Mouse (Mus musculus): ENCODE measurements at regions not wholly inside any gene's neighbourhood (a gene's known extent, or its start where the extent isn't known, plus 50 kb on each side); places are given as distances from the start of the nearest gene placed in this dataset.

DNA sequence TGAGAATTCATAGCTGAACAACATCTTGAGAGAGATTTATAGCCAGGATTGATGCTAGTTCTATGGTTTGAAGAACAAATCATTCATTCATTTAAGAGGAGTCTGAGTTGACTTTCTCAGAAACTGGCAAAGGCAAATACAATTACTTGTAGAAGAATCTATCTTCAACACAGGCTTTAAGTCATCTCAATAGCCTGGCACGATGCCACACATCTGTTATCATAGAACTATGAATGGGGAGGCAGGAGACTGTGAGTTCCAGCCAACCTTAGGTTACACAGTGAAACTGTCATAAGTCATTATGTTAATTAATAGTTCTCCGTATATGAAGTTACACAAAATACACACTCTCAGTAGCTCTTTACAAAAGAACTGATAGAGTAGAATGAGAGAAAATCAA lies 231.9 kb upstream of the Impg1 start:
- DNase-seq (ENCODE audit: low spot score in 2 of 2): no peak

DNA sequence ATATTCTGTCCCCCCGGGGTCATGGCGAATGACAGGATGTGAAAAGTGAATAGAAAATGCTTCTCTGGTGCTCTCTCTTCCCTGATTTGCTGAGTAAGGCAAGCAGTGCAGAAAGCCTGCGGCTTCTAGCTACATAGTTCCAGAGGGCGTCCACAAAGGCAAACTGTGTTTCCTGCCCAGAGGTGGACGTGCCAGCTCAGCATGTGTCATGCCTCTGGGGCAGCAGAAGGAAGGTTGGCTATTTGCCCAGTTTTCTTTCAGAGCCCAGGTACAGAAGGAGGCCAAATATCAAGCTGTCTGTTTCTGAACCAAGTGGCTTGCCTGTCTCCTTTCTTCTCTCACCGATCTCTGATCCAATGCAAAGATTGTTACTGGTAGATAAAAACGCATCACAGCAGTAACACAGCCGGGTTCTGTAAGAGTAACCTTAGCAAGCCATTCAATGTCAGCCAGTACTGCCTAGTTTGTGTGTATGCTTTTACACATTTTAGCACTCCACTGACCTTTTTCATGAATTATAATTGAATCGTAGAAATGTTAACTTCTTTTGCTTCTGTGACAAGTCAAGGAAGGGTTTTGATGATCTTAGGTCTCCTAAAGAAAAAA lies 223.3 kb upstream of the Impg1 start:
- no peak for DNase-seq (ENCODE audit: low spot score in 2 of 2)

DNA sequence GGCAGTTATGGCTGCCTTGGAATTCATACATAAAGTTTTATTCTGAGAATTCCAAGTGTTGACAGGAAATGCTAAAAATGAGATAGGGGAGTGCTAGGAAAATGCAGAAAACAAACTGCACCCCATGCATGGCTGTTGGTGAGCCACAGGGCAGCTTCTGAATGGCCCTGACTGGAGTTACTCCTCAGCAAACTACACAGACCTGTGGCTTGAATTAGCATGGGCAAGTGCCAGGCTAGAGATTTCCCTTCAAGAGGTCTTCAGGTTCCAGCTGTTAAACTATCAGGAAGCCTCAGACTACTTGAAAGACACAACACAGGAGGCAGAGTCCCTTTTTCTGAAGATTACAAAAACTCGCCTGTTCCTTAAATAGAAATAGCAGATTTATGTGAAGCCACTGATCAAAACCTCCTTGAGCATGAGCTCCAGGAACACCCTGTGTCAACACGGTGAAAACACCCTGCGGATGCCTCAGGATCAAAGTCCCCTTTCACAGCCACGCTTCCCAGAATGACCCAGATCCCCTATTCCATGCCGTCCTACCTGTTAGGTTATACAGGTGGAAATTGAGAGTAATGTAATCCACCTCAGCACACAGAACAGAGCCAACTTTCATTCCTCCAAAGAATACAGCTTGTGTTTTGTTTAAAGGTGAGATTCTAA lies 217.9 kb upstream of the Impg1 start:
- DNase-seq (ENCODE audit: low spot score in 2 of 2): no peak

DNA sequence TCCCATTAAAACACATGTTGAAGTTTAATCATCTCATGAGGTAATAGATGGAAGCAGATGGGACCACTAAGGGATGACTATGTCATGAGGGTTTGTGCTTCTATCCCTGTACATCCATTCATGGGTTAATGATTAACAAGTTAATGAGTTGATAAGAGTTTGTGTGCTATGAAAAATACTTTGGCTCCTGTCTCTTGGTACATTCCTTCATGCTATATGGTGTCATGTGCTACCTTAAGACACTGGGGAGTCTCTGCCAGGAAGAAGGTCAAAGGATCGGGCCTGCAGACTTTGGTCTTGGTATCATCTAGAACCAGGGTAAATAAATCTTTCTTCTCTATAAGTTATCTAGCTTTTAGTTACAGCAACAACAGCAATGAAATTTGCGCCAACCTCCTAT lies 216.4 kb upstream of the Impg1 start:
- DNase-seq (ENCODE audit: low spot score in 2 of 2): no peak

DNA sequence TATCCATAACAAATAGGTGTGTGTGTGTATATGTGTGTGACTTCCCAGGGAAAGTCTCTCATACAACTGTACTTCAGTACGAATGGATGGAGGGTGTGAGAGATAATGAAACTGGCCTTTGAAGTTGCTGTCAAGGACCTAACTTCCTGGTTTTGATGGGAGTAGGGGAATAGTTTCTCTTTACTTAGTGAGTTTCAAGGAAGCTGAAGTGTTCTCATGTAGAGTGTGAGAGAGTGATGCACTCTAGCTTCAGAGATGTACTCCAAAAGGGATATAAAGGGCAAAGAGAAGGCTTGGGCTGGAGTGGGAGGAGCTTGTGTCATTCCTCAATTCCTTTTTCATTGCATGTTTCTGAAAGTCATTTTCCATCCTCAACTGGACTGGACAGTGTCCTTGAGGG lies 206.2 kb upstream of the Impg1 start:
- DNase-seq (ENCODE audit: low spot score in 2 of 2): no peak

DNA sequence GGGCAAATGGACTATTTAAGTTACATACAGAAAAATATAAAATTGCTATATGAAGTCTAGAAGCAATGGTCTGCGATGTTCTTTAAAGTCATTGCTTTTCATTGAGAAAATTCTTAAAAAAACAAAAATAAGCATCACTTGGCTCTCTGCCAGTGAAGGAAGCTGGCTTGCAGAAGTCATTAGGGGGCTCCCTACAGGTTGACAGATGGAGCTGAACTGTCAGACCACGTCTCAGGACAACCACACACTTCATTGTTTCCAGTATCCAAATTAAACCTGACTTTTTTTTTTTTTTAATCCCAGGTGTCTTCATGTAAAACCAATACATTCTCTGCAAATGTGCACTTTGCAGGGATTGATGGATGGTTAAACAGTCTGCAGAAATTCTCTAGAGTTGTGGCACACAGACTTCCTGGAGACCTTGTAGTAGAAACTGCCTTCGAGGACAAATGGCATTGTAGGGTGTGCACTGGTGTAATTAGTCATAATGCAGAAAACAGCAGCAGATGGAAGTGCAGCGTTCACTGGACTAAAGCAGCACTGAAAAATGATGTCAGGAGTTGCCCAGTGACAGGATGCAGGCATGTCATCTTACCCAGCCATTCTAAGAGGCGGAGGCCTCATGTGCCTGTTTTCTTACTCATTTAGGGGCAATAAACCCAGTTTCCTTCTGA lies 203.4 kb upstream of the Impg1 start:
- DNase-seq (ENCODE audit: low spot score in 2 of 2): no peak

DNA sequence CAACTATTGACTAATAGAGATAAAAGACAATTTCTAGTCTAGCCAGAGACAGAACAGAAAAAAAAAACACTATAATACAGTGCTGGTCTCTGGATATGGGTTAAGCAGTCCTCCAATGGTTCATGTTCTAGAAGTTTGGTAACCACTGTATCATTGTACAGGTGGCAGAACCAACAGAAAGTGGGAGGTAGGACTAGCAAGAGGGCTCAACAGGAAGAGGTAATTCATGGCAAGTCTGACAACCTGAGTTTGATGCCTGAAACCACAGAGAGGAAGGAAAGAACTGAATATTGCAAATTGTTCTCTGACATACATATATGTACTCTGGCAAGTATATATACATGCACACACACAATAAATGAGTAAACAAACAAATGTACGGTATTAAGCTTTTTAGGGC lies 193.5 kb upstream of the Impg1 start:
- DNase-seq (ENCODE audit: low spot score in 2 of 2): no peak

DNA sequence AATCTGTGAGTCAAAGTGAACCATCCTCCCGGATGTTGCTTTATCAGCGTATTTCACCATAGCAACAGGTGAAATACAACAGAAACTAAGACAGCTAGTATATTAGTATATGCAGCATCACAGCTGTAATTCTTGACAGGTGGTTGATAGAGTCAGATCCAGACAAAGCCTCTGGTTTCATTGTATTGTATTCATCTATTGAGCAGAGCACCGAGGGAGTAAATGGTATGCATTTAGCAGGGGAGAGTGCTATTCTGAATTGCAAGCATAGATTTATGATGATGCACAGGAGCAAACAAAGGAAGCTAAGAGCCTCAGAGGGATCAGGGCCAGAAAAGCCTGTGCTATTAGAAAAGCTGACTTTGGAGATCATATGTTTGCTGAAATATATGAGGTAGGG lies 149.8 kb upstream of the Impg1 start:
- no peak for DNase-seq (ENCODE audit: low spot score in 2 of 2)

DNA sequence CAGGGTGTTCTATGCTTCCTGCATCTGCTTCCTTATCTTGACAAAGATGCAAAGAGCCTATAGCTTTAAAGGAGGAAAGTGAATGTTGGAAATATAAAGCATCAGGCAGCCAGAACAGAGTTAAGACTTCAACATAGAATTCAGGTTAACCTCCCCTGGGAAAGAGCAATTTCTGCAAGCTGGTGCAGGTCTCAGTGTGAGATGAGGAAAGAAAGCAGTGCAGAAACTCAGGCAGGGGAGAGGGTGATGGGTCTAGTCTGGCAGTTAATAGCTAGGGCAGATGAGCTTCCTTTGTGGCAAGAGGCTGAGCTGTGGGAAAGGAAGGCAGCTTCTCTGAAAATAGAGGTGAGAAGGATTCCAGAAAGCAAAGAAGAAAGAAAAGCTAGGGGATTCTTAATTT lies 134.7 kb upstream of the Impg1 start:
- no peak for DNase-seq (ENCODE audit: low spot score in 2 of 2)

DNA sequence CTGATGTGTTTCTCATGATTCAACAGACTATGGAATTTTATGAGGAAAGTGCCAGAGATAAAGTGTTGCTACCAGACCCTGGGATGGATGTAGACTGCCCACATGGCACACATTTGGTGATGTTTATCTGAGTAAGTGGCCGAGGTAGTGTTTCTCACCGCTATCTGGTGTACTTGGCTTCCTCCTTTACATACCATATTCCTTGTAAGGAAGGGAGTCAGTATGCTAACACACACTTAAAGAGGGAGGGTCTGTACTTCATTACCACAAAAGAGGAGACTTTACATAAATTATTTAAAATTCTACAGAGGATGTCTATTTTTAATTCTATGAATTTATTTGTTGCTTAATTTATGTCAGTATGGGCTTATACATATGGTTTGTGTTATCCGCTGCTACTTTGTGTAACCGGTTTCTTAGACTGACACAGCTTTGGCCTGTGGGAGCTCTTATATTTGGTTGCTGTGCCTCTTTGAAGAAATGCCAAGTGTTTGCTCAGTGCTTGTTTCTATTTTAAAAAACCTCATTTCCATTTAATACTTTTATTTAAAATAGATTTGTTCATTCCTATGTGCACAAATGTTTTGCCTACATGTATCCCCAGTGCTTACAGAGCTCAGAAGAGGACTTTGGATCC lies 100.2 kb upstream of the Impg1 start:
- no peak for DNase-seq (ENCODE audit: low spot score in 2 of 2)

DNA sequence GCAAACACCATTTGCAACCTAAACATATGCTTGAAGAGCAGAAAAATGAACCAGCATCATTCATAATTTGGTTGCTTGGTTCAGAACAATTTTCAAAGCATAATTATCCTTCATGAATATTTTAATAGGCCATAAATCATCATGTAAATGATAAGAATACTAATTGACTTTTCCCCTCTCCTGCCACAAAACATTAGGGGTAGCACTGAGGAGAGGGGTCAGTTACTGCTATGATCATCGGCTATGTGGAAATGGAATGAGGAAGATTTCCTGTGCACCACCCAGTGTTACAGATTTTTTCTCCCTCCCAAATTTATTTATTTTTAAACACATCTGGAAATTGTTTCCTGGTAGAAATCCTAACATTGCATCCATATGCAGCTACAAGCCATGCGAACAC lies 98.4 kb upstream of the Impg1 start:
- no peak for DNase-seq (ENCODE audit: low spot score in 2 of 2)

DNA sequence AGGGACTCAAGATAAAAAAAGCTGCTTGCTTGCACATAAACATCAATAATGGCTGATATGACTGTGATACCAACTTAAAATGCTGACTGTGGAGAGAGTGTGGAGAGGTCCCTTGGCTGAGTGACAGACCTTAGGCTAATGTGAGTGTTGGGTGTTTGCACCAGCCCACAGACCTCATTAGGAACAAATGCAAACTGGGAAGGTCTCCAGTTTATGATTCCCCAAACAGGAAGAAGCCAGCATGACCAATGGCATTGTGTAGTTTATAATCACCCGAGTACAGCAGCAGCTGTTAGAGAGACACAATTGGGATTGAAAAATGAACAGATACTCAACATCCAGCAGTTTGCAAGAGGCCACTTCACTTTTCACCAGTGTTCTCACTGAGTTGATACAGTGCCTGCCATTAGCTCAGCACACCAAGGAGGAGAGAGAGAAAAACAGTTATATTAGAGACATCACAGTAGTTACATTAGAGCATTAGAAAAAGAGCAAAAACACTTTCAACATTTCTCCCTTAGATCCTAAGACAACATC lies 90.3 kb upstream of the Impg1 start:
- no peak for DNase-seq (ENCODE audit: low spot score in 2 of 2)

Measured in layer of hippocampus, postnatal 14 days (tissue).